Mouse (Mus musculus): ENCODE measurements at regions not wholly inside any gene's neighbourhood (a gene's known extent, or its start where the extent isn't known, plus 50 kb on each side); places are given as distances from the start of the nearest gene placed in this dataset.

GRCm38 (mm10) chr16:86860828-86861227 is 493.2 kb upstream of the N6amt1 start:
- no peak for TF ChIP-seq POLR2A (IDR thresholded peaks at IDR 0.05; ENCODE audit: low read depth, low read length)
- TF ChIP-seq CTCF (IDR thresholded peaks at IDR 0.05; ENCODE audit: extremely low read depth, insufficient read depth, insufficient read length, insufficient replicate concordance), result no peak
- no peaks in the 10 kb centered on the region for H3K4me1 ChIP-seq (ENCODE audit: control insufficient read depth, insufficient read depth, insufficient read length)
- DNase-seq (ENCODE audit: low read depth in 1 of 2, low spot score in 2 of 2), result no peak
- no peak overlapping the region for H3K4me3 ChIP-seq (ENCODE audit: extremely low read depth, insufficient read depth, insufficient read length)
- no peak overlapping the region for H3K27ac ChIP-seq (ENCODE audit: insufficient read depth, low read length)
- no peaks in the 10 kb centered on the region for H3K36me3 ChIP-seq (ENCODE audit: control insufficient read depth, insufficient read depth, low read length)
- WGBS, result 90% methylated on average over 2 of the region's 2 CpGs
- no peaks in the 10 kb centered on the region for H3K27me3 ChIP-seq (ENCODE audit: control insufficient read depth, insufficient read depth, low read length)

GRCm38 (mm10) chr16:86855891-86856290 is 498.1 kb upstream of the N6amt1 start:
- no peak overlapping the region for H3K27ac ChIP-seq (ENCODE audit: insufficient read depth, low read length)
- 70% methylated on average over 2 of the region's 2 CpGs for whole genome bisulfite sequencing
- no peaks in the 10 kb centered on the region for H3K27me3 ChIP-seq (ENCODE audit: control insufficient read depth, insufficient read depth, low read length)
- H3K4me1 ChIP-seq (ENCODE audit: control insufficient read depth, insufficient read depth, insufficient read length), result no peaks in the 10 kb centered on the region
- TF ChIP-seq POLR2A (IDR thresholded peaks at IDR 0.05; ENCODE audit: low read depth, low read length), result no peak
- no peak for TF ChIP-seq CTCF (IDR thresholded peaks at IDR 0.05; ENCODE audit: extremely low read depth, insufficient read depth, insufficient read length, insufficient replicate concordance)
- H3K36me3 ChIP-seq (ENCODE audit: control insufficient read depth, insufficient read depth, low read length), result no peaks in the 10 kb centered on the region
- no peak overlapping the region for H3K4me3 ChIP-seq (ENCODE audit: extremely low read depth, insufficient read depth, insufficient read length)
- no peak for DNase-seq (ENCODE audit: low read depth in 1 of 2, low spot score in 2 of 2)

- no peak for TF ChIP-seq POLR2A (IDR thresholded peaks at IDR 0.05; ENCODE audit: low read depth, low read length)
- Histone ChIP-seq H3K27me3 (ENCODE audit: control insufficient read depth, insufficient read depth, low read length) (no peaks in the 10 kb centered on the region), H3K4me1 (ENCODE audit: control insufficient read depth, insufficient read depth, insufficient read length) (no peaks in the 10 kb centered on the region), H3K4me3 (ENCODE audit: extremely low read depth, insufficient read depth, insufficient read length) (no peak overlapping the region), H3K36me3 (ENCODE audit: control insufficient read depth, insufficient read depth, low read length) (no peaks in the 10 kb centered on the region), H3K27ac (ENCODE audit: insufficient read depth, low read length) (no peak overlapping the region)
- no peak for DNase-seq (ENCODE audit: low read depth in 1 of 2, low spot score in 2 of 2)
- 69% methylated on average over 4 of the region's 4 CpGs for WGBS
Observed at GRCm38 (mm10) chr16:86855312-86855711, 498.7 kb upstream of the N6amt1 start.

- no peaks in the 10 kb centered on the region for H3K36me3 ChIP-seq (ENCODE audit: control insufficient read depth, insufficient read depth, low read length)
- H3K27me3 ChIP-seq (ENCODE audit: control insufficient read depth, insufficient read depth, low read length), result no peaks in the 10 kb centered on the region
- no peak overlapping the region for H3K27ac ChIP-seq (ENCODE audit: insufficient read depth, low read length)
- no peak for DNase-seq (ENCODE audit: low read depth in 1 of 2, low spot score in 2 of 2)
- H3K4me3 ChIP-seq (ENCODE audit: extremely low read depth, insufficient read depth, insufficient read length), result no peak overlapping the region
- TF ChIP-seq CTCF (IDR thresholded peaks at IDR 0.05; ENCODE audit: extremely low read depth, insufficient read depth, insufficient read length, insufficient replicate concordance) (no peak), POLR2A (IDR thresholded peaks at IDR 0.05; ENCODE audit: low read depth, low read length) (no peak)
- no peaks in the 10 kb centered on the region for H3K4me1 ChIP-seq (ENCODE audit: control insufficient read depth, insufficient read depth, insufficient read length)
- 47% methylated on average over 1 of the region's 1 CpGs for WGBS
Observed at GRCm38 (mm10) chr16:86853398-86853797, 500.6 kb upstream of the N6amt1 start.

GRCm38 (mm10) chr16:86838457-86839337 is 515.3 kb upstream of the N6amt1 start:
- TF ChIP-seq CTCF (IDR thresholded peaks at IDR 0.05; ENCODE audit: extremely low read depth, insufficient read depth, insufficient read length, insufficient replicate concordance), result no peak
- TF ChIP-seq POLR2A (IDR thresholded peaks at IDR 0.05; ENCODE audit: low read depth, low read length), result no peak
- Histone ChIP-seq H3K36me3 (ENCODE audit: control insufficient read depth, insufficient read depth, low read length) (no peaks in the 10 kb centered on the region), H3K27me3 (ENCODE audit: control insufficient read depth, insufficient read depth, low read length) (no peaks in the 10 kb centered on the region), H3K4me1 (ENCODE audit: control insufficient read depth, insufficient read depth, insufficient read length) (no peaks in the 10 kb centered on the region), H3K27ac (ENCODE audit: insufficient read depth, low read length) (no peak overlapping the region), H3K4me3 (ENCODE audit: extremely low read depth, insufficient read depth, insufficient read length) (no peak overlapping the region)
- DNase-seq (ENCODE audit: low read depth in 1 of 2, low spot score in 2 of 2), result no peak
- WGBS, result 57% methylated on average over 6 of the region's 6 CpGs

- no peaks in the 10 kb centered on the region for H3K27me3 ChIP-seq (ENCODE audit: control insufficient read depth, insufficient read depth, low read length)
- WGBS, result 70% methylated on average over 1 of the region's 1 CpGs
- H3K4me3 ChIP-seq (ENCODE audit: extremely low read depth, insufficient read depth, insufficient read length), result no peak overlapping the region
- TF ChIP-seq POLR2A (IDR thresholded peaks at IDR 0.05; ENCODE audit: low read depth, low read length), result no peak
- TF ChIP-seq CTCF (IDR thresholded peaks at IDR 0.05; ENCODE audit: extremely low read depth, insufficient read depth, insufficient read length, insufficient replicate concordance), result no peak
- H3K4me1 ChIP-seq (ENCODE audit: control insufficient read depth, insufficient read depth, insufficient read length), result no peaks in the 10 kb centered on the region
- no peak for DNase-seq (ENCODE audit: low read depth in 1 of 2, low spot score in 2 of 2)
- H3K36me3 ChIP-seq (ENCODE audit: control insufficient read depth, insufficient read depth, low read length), result no peaks in the 10 kb centered on the region
- no peak overlapping the region for H3K27ac ChIP-seq (ENCODE audit: insufficient read depth, low read length)
Observed at GRCm38 (mm10) chr16:86827645-86828044, 526.3 kb upstream of the N6amt1 start.

GRCm38 (mm10) chr16:86826641-86827040 is 527.3 kb upstream of the N6amt1 start:
- H3K27me3 ChIP-seq (ENCODE audit: control insufficient read depth, insufficient read depth, low read length), result no peaks in the 10 kb centered on the region
- 87% methylated on average over 4 of the region's 4 CpGs for WGBS

More at GRCm38 (mm10) chr16:86826641-86827040, 527.3 kb upstream of the N6amt1 start:
- Histone ChIP-seq H3K4me3 (ENCODE audit: extremely low read depth, insufficient read depth, insufficient read length) (no peak overlapping the region), H3K27ac (ENCODE audit: insufficient read depth, low read length) (no peak overlapping the region), H3K36me3 (ENCODE audit: control insufficient read depth, insufficient read depth, low read length) (no peaks in the 10 kb centered on the region), H3K4me1 (ENCODE audit: control insufficient read depth, insufficient read depth, insufficient read length) (no peaks in the 10 kb centered on the region)
- no peak for TF ChIP-seq POLR2A (IDR thresholded peaks at IDR 0.05; ENCODE audit: low read depth, low read length)
- no peak for TF ChIP-seq CTCF (IDR thresholded peaks at IDR 0.05; ENCODE audit: extremely low read depth, insufficient read depth, insufficient read length, insufficient replicate concordance)
- DNase-seq (ENCODE audit: low read depth in 1 of 2, low spot score in 2 of 2), result no peak

Measured in spleen, adult 2 months (tissue).